Mouse (Mus musculus) frontal cortex, postnatal 36 days (tissue): ENCODE results near the gene Ppp3ca.
A peak's percentile ranks its signal among the peaks of the same experiment; 100 is the strongest.
"Not testable (repeated sequence)": the region's sequence is repeated elsewhere in the genome, so short reads cannot be mapped to it uniquely, and the experiment has no call there.

Source experiments
- DNase-seq, 2 experiments: peaks; one replicate each; pipeline ENCODE4 v3.0.0; 2022; ENCODE audit warnings: low spot score in 2 of 2

Ppp3ca gene

DNA sequence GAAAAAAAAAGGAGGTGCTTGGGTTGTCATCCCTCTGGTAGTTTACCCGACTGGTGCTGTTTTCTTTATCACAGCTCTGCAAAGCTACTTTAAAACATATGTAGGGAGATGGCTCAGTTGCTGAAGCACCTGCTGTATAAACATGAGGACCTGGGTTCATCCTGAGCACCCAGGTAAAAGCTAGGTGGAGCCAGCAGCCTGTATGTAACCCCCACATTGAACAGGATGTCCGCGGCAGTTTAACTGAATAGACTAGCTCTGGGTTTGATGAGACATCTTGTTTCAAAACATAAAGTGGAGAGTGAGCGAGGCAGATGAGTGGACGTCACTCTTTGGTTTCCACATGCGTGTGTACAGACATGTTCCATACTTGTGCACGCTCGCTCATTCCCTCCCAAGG is 16.5 kb downstream of the Ppp3ca start:
- no peak for DNase-seq

DNA sequence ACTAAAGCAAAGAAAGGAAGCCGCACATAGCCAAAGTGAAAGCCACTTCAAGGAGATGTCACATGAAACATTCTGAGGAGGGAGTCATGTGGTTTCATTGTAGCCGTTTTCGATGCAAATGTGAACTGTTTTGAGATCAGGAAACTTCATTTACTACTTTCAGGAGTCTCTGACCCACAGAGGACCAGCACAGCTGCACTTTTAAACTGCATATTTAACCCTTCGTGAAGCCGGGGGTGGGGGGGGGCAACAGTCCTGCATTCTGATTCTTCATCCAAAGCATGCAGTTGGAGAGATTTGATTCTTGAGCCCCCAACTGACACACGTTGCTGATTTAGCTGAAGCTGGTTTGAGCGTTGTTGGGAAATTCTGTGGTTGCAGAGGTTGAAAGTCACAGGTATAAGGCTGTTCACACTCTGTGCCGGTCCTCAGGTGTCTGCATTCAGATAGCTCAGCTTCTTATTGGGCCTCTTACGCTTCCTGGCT is 18.2 kb downstream of the Ppp3ca start:
- no peak for DNase-seq

DNA sequence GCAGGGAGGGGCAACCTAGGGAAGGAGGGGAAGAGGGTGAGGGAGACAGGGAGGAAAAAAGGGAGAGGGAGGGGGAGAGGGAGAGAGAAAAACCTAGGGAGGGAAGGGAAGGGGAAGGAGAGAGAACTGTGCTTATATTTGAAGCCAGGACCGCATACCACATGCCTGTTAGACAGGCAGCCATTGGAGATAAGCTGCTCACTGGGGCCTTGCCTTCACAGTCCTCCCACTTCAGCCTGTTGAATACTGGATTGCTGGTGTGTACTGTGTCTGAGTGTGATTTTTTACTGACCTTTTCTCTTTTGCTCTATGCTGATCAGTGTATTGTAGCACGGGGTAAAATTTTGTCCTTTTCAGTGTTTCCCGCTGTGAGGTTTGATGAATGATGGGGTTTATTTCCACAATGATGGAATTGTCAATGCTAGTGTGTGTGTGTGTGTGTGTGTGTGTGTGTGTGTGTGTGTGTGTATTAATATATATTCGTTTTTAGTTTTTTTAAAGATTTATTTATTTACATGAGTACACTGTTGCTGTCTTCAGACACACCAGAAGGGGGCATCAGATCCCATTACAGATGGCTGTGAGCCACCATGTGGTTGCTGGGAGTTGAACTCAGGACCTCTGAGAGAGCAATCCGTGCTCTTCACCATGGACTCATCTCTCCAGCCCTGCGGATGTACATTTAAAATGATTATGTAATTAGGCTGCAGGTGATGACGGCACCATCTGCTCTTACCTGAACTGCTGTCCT is 20.0 kb downstream of the Ppp3ca start:
- no peak for DNase-seq

DNA sequence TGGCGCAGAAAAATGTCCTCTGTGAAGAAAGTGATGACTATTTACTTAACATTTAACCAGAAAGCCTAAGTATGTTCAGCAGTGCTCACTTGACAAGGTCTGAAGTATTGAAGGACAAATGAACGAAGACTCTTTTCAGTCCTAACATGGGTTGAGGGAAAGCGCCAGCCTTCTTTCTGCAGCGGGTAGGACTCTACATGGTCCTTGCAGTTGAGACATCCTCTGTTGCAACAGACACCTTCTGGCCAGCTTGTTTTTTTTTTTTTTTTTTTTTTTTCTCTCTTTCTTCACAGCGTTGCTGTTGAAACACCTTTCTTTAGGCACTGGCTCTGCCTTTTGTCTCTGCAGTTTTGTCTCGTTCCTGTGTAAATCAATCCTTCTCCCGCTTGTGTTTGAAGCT is 22.1 kb downstream of the Ppp3ca start:
- DNase-seq: no peak

DNA sequence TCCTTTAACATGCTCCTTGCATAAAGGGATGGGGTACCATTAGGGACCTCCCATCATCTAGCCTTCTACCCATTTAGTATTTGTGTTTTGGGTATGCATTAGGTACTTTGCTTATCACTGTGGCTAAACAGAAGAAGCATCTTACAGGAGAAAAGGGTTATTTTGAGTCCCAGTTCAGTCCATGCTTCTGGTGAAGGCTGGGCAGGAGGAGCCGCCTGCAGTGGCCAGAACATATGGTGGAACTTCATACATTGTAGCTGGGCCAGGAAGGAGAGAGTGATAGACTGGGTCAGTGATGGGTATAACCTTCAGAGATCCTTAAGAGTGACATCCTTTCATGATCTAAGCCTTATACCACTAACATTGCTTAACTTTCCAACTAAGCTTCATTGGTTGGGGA is 23.6 kb downstream of the Ppp3ca start:
- DNase-seq: no peak

DNA sequence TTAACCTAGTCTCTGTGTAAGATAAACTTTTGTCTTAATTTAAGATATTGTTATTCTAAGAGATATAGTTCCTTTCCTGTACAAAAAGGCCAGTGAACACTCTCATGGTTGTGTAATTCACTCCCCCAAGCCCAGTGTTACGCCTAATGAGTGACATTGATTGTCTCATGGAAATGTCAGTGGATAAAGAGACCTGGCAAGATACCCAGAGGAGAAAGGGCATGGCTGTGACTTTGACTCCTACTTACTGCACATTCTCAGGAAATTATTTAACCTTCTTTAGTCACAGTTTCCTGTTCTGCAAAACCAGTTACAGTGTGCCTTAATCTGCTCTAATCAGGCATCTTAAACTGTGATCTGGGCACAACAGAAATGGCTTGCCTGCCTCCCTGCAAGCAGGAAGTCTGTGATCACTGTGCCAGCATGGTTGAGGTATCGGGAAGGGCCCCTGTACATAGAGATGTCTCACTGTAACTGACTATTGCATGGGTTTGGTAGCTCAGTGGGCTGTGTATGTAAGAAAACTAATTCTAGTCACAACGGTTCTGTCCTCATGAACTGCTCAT is 27.8 kb downstream of the Ppp3ca start:
- no peak for DNase-seq

DNA sequence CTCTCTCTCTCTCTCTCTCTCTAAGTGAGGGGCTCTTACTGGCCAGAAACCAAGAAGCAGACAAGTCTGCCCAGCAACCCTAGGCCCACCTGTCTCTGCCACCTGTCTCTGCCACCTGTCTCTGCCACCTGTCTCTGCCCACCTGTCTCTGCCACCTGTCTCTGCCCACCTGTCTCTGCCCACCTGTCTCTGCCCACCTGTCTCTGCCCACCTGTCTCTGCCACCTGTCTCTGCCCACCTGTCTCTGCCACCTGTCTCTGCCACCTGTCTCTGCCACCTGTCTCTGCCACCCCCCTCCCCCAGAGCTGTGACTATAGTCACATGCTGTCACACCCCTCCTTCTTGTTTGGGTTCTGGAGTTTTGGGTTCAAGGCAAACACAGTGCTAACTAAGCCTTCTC is 29.8 kb downstream of the Ppp3ca start:
- DNase-seq: not testable (repeated sequence)

DNA sequence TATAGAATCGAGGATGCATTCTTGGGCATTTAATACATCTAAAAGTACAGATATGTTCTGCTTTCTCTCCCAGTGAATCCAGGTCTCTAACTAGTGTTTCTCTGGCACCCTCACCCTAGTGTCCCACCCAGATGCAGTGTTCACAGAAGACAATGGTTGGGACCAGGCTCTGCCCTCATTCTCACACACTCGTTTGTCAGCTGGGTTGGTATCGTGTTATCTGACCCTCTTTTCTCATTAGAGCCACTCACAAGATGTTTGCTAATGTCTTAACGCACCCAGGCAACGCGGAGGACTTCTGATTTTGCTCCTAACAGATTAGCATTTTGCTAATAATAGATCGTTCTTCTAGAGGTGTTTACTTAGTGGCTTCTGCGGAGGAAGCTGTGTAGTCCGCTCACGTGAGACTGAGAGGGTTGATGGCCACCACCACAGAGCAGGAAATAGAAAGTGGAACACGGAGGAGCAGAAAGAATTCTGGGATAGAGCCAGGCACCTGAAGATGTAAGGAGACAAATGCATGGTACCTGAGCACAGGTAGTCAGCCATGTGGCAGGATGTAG is 30.6 kb downstream of the Ppp3ca start:
- no peak for DNase-seq

DNA sequence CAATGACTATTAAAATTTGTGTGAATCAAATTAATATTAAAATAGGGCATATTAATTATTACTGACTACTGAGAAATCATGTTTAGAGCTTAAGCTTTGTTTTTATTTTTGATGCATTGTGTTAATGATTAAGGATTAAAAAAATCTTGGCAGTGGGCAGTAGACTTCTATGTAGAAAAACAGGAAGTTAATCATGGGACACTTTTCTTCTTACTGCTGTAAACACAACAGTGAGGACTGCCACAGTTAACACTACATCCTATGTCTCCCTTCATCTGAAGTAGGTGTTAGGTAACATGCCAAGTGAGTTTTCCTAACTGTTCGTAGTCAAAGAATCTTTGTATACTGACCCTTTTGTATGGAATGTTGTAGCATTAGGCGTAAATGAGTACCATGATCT is 32.9 kb downstream of the Ppp3ca start:
- DNase-seq: no peak

DNA sequence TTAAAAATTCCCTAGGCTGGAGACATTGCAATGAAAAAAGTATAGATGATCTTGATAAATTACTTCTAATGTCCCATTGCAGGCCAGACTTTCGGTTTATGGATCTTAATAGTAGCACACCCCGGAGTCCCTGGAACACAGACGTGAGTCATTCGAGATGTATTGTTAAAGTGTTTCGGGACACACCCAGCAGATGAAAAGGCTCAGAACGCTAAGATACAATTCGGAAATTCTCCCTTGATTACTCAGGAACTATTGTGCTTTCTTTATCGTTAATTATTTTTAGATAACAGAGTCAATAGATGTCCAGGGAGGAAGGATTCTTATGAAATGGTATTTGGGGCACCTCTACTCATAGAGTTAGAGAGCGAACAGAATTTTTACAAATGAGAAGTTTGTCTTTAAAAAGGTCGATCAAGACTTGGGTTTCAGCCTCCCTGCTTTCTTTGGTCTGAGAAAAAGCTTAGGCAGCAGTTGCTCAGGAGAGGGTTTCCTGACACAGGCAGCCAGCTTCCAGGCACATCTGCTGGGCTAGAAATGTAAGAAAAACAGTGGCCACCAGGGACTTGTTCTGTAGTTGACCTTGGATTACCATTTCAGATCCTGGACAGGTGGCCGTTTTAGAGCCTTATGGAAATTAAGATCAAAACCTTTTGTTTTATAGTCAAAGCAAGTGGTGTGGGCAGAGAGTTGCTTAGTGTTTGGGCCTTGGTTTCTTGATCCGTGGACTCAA is 34.8 kb downstream of the Ppp3ca start:
- no peak for DNase-seq

DNA sequence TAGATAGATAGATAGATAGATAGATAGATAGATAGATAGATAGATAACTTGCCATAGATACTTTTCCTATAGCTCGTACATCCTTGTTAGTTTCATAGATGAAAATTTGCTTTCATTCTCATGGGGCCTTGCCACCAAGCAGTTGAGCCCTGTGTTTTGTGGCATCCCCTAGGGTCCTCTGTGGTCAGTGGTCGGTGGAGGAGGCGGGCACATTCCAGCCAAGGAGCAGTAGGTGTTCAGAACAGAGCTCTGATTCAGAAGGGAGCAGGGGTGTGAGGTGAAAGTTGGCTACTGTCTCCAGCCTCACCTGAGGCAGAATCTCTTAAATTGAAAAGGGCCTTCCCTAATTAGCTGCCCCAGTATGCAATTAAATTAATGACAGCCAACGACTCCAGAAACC is 36.1 kb downstream of the Ppp3ca start:
- no peak for DNase-seq

DNA sequence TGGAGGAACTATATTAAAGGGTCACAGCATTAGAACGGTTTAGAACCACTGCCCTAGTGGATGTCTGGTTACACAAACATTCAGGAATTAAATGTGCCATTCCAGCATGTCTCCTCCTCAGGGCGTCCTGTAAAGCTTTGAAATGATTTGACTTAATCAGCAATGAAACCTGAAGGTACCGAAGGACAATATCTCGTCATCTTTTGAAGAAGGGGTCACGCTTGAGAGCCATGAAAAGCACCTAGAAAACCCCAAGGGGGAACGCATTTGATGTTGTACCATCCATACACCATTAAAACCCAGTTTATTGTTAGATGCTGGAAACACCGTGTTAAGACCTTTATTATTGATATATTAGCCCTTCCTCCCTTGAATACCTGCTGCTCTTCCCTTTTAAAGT is 36.8 kb downstream of the Ppp3ca start:
- no peak for DNase-seq

DNA sequence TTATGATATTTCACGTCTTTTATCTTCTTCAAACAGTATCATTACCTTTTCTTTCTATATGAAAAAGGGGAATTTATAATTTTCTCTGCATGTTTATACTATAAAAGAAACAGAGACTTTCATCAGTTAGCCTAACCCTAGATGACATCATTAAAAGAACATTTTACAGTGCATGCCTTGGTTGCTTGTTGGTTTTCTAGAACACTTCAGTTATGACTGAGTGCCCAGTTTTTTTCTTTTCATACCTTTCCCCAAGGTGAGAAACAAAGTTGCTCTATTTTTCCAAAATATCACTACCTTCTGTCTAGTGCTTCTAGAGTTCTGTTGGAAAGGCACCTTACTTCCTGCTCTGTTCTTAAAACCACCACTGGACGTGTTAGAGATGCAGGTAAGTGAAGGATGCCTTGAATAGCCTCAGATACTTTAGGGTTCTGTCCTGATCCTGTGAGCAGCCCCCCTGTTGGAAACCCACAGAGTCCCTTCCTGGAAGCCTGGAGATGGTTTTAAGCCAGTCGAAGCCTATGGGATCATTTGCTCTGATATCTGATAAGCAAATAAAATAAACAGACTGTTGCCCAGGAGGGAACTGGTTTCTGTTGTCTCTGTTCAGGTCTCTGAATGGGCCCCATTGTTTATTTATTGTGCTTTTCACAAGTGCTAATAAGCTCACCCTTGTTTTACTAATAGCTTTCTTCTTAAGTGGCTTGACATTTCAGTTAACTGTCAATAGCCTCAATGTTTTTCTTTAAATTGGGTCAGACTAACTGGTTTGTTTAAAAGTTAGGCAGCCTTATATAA is 37.5 kb downstream of the Ppp3ca start:
- DNase-seq: no peak

DNA sequence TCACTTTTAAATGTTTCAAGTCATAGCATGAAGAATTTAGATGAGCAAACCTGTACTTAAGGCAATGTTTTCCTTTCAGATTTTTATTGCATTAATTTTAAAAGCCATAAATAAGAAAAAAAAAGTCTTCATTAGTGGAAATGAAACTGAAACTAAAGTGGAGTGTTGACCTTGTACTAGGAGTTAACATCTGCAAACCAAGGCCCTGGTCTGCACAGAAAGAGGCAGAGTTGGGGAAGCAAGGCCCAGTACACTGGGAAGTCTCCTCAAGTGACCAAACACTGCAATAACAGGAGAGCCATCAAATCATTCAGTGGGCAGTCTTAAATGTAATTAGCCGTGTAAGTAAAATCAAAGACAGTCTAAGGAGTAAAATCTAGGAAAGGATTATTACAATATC is 38.3 kb downstream of the Ppp3ca start:
- DNase-seq: no peak

DNA sequence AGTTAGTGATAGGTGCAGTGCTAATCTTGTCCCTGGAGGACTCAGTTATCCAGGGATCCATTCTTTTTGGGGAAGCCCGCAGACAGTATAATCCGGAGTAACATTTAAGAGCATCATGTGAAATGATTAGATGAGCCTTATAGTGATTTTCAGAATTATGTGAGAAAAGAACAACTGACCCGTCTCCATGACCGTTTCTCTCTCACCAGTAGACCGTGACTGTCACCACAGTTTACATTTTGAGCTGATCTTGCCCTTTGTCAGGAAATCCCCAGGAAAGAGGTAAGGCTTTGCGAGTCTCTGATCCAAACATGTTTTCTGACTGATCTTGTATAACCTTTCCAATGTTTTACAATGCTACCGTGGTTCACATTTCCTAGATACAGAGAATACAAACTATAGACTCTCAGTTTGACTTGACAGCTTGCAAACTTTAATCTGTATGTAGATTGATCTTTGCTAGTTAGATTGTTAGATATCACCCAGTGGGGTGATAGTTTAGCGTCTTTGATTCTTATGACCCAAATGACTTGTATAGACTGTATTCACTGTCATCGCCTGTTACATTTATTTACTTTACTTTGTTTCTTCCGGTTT is 40.5 kb downstream of the Ppp3ca start:
- no peak for DNase-seq

DNA sequence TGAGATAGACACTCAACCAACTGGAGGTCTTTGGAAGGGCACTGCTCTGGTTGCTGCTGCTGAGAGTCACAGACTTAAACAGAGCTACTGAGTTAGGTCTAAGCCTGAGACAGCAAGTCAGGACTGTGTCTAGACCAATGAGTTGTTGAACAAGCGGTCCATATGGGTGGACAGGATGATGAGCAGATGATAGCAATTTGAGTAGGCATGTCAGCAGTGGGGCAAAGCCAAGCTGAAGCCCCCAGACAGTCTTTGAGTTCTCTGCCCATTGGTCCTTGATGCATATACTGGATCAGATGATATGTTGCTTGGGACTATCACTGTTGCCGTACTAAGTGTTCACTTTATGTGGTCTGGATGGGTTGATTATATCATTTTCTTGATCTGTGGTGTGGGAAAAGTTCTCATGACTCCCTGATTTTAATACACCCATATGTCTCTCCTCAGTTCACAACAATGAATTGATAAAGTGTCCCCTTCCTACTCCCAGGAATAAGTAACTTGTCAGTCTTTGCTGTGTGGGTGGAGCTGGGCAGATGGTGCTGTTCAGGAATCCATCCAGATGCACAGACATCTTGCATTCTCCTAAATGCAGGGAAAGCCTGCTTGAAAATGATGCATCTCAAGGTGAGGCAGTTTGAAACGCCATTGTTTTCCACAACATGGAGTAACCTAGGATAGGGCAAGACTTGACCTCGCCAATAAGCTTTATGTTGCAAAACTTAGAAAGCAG is 44.5 kb downstream of the Ppp3ca start:
- DNase-seq: peak in 1 of 2 experiments; percentile 67

DNA sequence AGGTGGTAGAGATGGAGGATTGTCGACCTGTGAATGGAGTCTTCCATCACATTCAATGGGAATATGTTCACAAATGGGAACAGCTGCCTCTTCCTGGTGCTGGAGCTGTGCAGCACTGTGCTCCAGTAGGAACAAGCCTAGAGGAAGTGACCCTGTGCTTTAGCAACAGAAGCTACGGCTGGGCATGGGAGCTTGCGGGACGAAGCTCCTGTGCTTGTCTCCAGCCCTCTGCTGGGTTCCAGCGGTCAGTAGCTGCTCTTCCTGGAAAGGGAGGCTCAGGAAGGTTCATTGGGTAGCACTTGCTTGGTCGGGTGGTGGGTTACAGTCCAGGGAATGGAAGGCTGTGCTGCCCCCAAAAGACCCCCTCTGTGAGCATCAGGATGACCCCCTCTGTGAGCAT is 46.3 kb downstream of the Ppp3ca start:
- DNase-seq: no peak

DNA sequence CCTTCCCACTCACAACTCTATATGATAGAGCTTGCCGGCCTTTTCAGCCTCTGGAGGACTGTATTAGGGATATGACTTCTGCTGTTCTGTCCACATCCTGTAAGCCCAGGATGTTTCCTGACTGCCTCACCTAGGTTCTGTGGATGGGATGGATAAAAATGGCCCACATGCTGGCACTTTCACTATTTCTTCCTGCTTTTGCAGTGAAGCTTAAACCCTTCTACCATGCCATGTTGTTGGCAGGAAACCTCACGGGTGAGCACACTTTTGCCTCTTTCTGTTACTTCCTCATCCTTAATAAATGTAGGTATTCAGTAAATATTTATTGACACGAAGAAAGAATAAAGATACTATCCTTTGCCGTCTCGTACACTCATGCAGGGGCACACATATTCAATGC is 48.5 kb downstream of the Ppp3ca start:
- no peak for DNase-seq

DNA sequence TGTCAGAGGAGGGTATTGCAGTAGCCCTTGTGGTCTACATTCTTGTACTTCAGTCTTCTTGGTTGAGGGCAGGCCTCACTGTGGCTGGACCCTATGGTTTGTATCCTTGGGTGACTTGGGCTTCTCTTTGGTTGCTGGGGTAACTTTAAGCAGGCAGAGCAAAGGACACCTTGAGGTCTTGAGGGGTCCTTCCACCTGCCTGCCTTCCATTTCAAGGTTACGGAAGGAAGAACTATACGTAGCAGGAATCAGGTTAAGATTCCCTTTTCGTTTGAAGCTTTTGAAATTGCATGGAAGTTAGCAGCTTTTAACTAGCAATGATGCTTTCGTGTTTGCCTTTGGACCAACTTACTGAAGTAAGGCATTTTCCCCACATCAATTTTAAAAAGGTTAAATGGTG is 51.3 kb downstream of the Ppp3ca start:
- no peak for DNase-seq

DNA sequence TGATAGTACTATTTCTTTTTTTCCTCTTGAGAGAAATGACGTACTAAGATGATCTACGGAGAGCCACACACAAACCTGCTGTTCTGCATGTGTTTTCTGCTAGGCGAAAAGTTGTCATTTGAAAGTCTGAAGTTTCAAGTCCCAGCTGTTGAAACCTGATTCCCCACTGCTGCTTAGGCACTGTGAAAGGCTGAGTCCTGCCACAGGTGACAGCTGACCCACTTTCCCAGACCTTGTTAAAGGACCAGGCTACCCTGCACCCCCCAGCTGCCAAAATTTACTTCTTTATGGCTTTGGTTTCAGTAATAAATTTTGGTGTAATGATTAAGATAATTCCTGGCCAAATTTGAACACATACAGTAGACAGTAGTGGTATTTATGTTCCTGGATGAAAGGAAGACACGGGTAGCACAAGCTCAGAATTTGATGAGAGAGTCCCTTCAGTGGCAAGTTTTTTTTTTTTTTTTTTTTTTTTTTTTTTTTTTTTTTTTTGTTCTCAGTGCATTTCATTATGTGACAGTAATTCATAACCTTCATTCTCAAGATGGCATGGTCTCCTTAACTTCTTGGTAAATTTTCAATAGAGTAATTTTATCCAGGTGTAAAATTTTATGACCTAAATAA is 52.0 kb downstream of the Ppp3ca start:
- DNase-seq: no peak
